Mouse (Mus musculus) CH12.LX (cell line): Measurements from ENCODE around the gene Rrm1.

Experiments
- CTCF ChIP-seq, 2 experiments: IDR thresholded peaks in 1 of 2; conservative IDR thresholded peaks in 1 of 2; 2 replicates each; pipeline ENCODE4 v1.5.1; 2011 to 2012; ENCODE audit warnings: low read depth in 2 of 2, low read length in 2 of 2, improper control_type of control experiment in 1 of 2, inconsistent platforms in 1 of 2, mild to moderate bottlenecking in 1 of 2, moderate library complexity in 1 of 2
- E2F4 ChIP-seq: IDR thresholded peaks from 2 replicates; pipeline ENCODE4 v1.6.1; 2011; ENCODE audit warnings: low read depth, low read length, improper control_type of control experiment; ENCODE audit not compliant: insufficient replicate concordance
- KAT2A ChIP-seq: IDR thresholded peaks from 2 replicates; pipeline ENCODE4 v1.6.1; 2012; ENCODE audit warnings: low read length, improper control_type of control experiment, inconsistent platforms; ENCODE audit not compliant: insufficient replicate concordance
- MXI1 ChIP-seq: IDR thresholded peaks from 2 replicates; pipeline ENCODE4 v1.6.1; 2011; ENCODE audit warnings: mild to moderate bottlenecking, low read depth, low read length, improper control_type of control experiment
- NELFE ChIP-seq: IDR thresholded peaks from 2 replicates; pipeline ENCODE4 v1.6.1; 2011; ENCODE audit warnings: low read depth, low read length, improper control_type of control experiment
- POLR2A ChIP-seq: IDR thresholded peaks from 2 replicates; pipeline ENCODE4 v1.6.1; 2011; ENCODE audit warnings: low read depth, mild to moderate bottlenecking, improper control_type of control experiment, low read length
- POLR2AphosphoS2 ChIP-seq: IDR thresholded peaks from 2 replicates; pipeline ENCODE4 v1.6.1; 2011; ENCODE audit warnings: low read depth, low read length, improper control_type of control experiment
- USF2 ChIP-seq: conservative IDR thresholded peaks from 2 replicates; pipeline ENCODE4 v1.6.1; 2011; ENCODE audit warnings: low read depth, low read length, improper control_type of control experiment

DNA sequence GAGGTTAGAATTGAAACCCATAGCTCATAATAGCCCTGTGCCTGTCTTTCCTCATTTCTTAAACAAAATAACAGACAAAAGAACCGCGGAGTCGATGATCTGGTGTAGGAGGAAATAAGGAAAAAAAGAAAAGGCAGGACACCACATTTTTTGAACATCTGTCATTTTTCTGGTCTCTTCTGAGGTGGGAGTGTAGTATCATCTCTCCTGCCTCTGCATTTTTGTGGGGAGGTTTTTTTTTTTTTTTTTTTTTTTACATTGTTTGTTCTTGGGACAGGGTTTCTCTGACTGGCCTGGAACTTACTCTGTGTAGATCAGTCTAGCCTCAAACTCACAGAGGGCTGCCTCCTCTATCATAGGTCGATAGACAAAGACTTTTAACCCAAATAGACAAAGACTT, 937 bp downstream of the Rrm1 start:
- TF ChIP-seq E2F4: no peak
- no peak for TF ChIP-seq POLR2A
- TF ChIP-seq KAT2A: no peak
- TF ChIP-seq MXI1: no peak
- no peak for TF ChIP-seq USF2
- TF ChIP-seq NELFE: no peak
- TF ChIP-seq POLR2AphosphoS2: no peak
- TF ChIP-seq CTCF (conservative IDR thresholded peaks at IDR 0.05 in 1 of 2, IDR thresholded peaks at IDR 0.05 in 1 of 2; ENCODE audit: low read depth in 2 of 2, low read length in 2 of 2): no peak
